ENCODE assay signal across 8 mouse cellular contexts in genomic region chr17:24723881-24724180, GRCm38 (mm10). TPM values are rescaled to one million over a fixed set of nuclear protein-coding genes. Genes with fewer than 3 reads are reported as not detected.
DNase-seq lines count a peak whose midpoint lies in the region; ATAC-seq lines count a peak whose summit lies in the region.

No protein-coding gene starts in this region.

- H3K36me3 ChIP-seq in hindbrain, embryonic 10.5 days, result peaks cover 21% of the 10 kb centered on the region

- no peaks in the 10 kb centered on the region for H3K9me3 ChIP-seq in hindbrain, embryonic 10.5 days

- ATAC-seq in megakaryocyte, adult 5-6 weeks (ENCODE audit: poor library complexity, severe bottlenecking), result peak; percentile 5

- peak overlapping the region; percentile 88 for H3K27ac ChIP-seq in hindbrain, embryonic 10.5 days

- under 1% methylated on average over 15 of the region's 15 CpGs for WGBS in hindbrain, embryonic 10.5 days

- DNase-seq in retina, embryonic 14.5 days (ENCODE audit: low spot score), result peak; percentile 38
- DNase-seq in retina, postnatal 1 day, result no peak
- peak; percentile 62 for DNase-seq in c-Kit-positive CD71-positive TER-119-positive erythroid progenitor cells, embryonic 14.5 days (ENCODE audit: low spot score)
- no peak for DNase-seq in hindbrain, embryonic 10.5 days (ENCODE audit: low spot score)
- DNase-seq in cerebellum, adult 11-12 months, result no peak
- DNase-seq in cerebellum, postnatal 10 days, result no peak
- DNase-seq in ovary, adult 18-20 months (ENCODE audit: low spot score), result no peak

- H3K4me1 ChIP-seq in hindbrain, embryonic 10.5 days (replicated peaks), result peaks cover 35% of the 10 kb centered on the region

- H3K27me3 ChIP-seq in hindbrain, embryonic 10.5 days (ENCODE audit: insufficient read depth, poor library complexity, severe bottlenecking), result 0 out of 2 replicates have a peak, but pooled peaks cover 5% of the 10 kb centered on the region

- H3K4me3 ChIP-seq in hindbrain, embryonic 10.5 days, result peak overlapping the region; percentile 82

RNA-seq across cellular contexts. Expression of gene Ndufb10, which starts 0.4 kb away (rescaled TPM):
- 212 and 240 TPM in 2 replicates for polyA plus RNA-seq in hindbrain, embryonic 10.5 days (2016; fragmentation: Nextera tagmentation; extraction: Ambion mirVana)
- total RNA-seq in megakaryocyte, adult 5-6 weeks (2015), result 186 and 217 TPM in 2 replicates
- 251 and 266 TPM in 2 replicates for total RNA-seq in megakaryocyte, adult 5-6 weeks (2017)

RNA-seq across cellular contexts. Expression of gene Rpl3l, which starts 3.8 kb away (rescaled TPM):
- not detected in 2 replicates for polyA plus RNA-seq in hindbrain, embryonic 10.5 days (2016; fragmentation: Nextera tagmentation; extraction: Ambion mirVana)
- 0.45 and 0.52 TPM in 2 replicates for total RNA-seq in megakaryocyte, adult 5-6 weeks (2015)
- 0.15 and 1.5 TPM in 2 replicates for total RNA-seq in megakaryocyte, adult 5-6 weeks (2017)

RNA-seq across cellular contexts. Expression of gene Rps2, which starts 5.9 kb away (rescaled TPM):
- 1,403 and 1,781 TPM in 2 replicates for polyA plus RNA-seq in hindbrain, embryonic 10.5 days (2016; fragmentation: Nextera tagmentation; extraction: Ambion mirVana)
- 2,172 and 2,303 TPM in 2 replicates for total RNA-seq in megakaryocyte, adult 5-6 weeks (2015)
- 591 and 664 TPM in 2 replicates for total RNA-seq in megakaryocyte, adult 5-6 weeks (2017)

RNA-seq across cellular contexts. Expression of gene Rnf151, which starts 6.0 kb away (rescaled TPM):
- polyA plus RNA-seq in hindbrain, embryonic 10.5 days (2016; fragmentation: Nextera tagmentation; extraction: Ambion mirVana), result 0.22 TPM in 2 replicates
- not detected in 2 replicates for total RNA-seq in megakaryocyte, adult 5-6 weeks (2015)
- total RNA-seq in megakaryocyte, adult 5-6 weeks (2017), result not detected in 2 replicates

RNA-seq across cellular contexts. Expression of gene Msrb1, which starts 12.6 kb away (rescaled TPM):
- 21.4 and 23.4 TPM in 2 replicates for polyA plus RNA-seq in hindbrain, embryonic 10.5 days (2016; fragmentation: Nextera tagmentation; extraction: Ambion mirVana)
- 1,003 and 1,039 TPM in 2 replicates for total RNA-seq in megakaryocyte, adult 5-6 weeks (2015)
- total RNA-seq in megakaryocyte, adult 5-6 weeks (2017), result 540 and 544 TPM in 2 replicates

Comparison
In these comparisons a context has a peak if more than half of its experiments do, and no peak if none do; other contexts are left out.
1. DNase-seq: peak in retina, embryonic 14.5 days (single experiment) and c-Kit-positive CD71-positive TER-119-positive erythroid progenitor cells, embryonic 14.5 days (single experiment); none in retina, postnatal 1 day (single experiment), hindbrain, embryonic 10.5 days (single experiment), cerebellum, adult 11-12 months (single experiment), cerebellum, postnatal 10 days (0 of 2) and ovary, adult 18-20 months (single experiment).